Mouse (Mus musculus) frontal cortex, postnatal 36 days (tissue): ENCODE data around the gene Gimap7.
"Not testable (repeated sequence)": the region's sequence is repeated elsewhere in the genome, so short reads cannot be mapped to it uniquely, and the experiment has no call there.

ENCODE experiments used
- DNase-seq, 2 experiments: peaks; one replicate each; pipeline ENCODE4 v3.0.0; 2022; ENCODE audit warnings: low spot score in 2 of 2

The Gimap7 gene

GRCm38 (mm10) chr6:48718455-48718854 lies at the start of gene Gimap7, which contains the start of gene Gm28053:
TSS of gene Gimap7 (plus strand) at chr6:48718621.
TSS of gene Gm28053 (plus strand) at chr6:48718607.
- no peak for DNase-seq

- no peak for DNase-seq
Observed at GRCm38 (mm10) chr6:48669446-48669969, 48.9 kb upstream of the Gimap7 start.

- DNase-seq = no peak
Observed at GRCm38 (mm10) chr6:48674291-48675058, 43.9 kb upstream of the Gimap7 start.

- no peak for DNase-seq
Observed at GRCm38 (mm10) chr6:48675400-48675930, 43.0 kb upstream of the Gimap7 start.

GRCm38 (mm10) chr6:48675931-48676859 lies 42.2 kb upstream of the Gimap7 start, which contains the start of gene Gimap9:
TSS of gene Gimap9 (plus strand) at chr6:48676129.
- no peak for DNase-seq

GRCm38 (mm10) chr6:48676860-48677415 lies 41.5 kb upstream of the Gimap7 start:
- no peak for DNase-seq

GRCm38 (mm10) chr6:48677492-48678345 lies 40.7 kb upstream of the Gimap7 start:
- DNase-seq = no peak

- no peak for DNase-seq
Observed at GRCm38 (mm10) chr6:48678391-48678790, 40.0 kb upstream of the Gimap7 start.

- no peak for DNase-seq
Observed at GRCm38 (mm10) chr6:48679701-48680100, 38.7 kb upstream of the Gimap7 start.

- no peak for DNase-seq
Observed at GRCm38 (mm10) chr6:48680421-48680820, 38.0 kb upstream of the Gimap7 start.

- DNase-seq = no peak
Observed at GRCm38 (mm10) chr6:48681472-48682090, 36.8 kb upstream of the Gimap7 start.

GRCm38 (mm10) chr6:48682271-48682670 lies 36.1 kb upstream of the Gimap7 start:
- peak in 1 of 2 experiments; percentile 31 for DNase-seq

- not testable (repeated sequence) for DNase-seq
Observed at GRCm38 (mm10) chr6:48683263-48683821, 35.1 kb upstream of the Gimap7 start.

- no peak for DNase-seq
Observed at GRCm38 (mm10) chr6:48684319-48684718, 34.1 kb upstream of the Gimap7 start, which contains the start of gene Gimap4. TSS of gene Gimap4 (plus strand) at chr6:48684549.

- no peak for DNase-seq
Observed at GRCm38 (mm10) chr6:48684806-48685205, 33.6 kb upstream of the Gimap7 start.

GRCm38 (mm10) chr6:48685251-48685650 lies 33.2 kb upstream of the Gimap7 start:
- DNase-seq = no peak

- no peak for DNase-seq
Observed at GRCm38 (mm10) chr6:48685694-48686665, 32.4 kb upstream of the Gimap7 start.

- DNase-seq = no peak
Observed at GRCm38 (mm10) chr6:48687077-48687476, 31.3 kb upstream of the Gimap7 start.

- DNase-seq = no peak
Observed at GRCm38 (mm10) chr6:48689320-48689719, 29.1 kb upstream of the Gimap7 start.
